20 mouse cellular contexts compared by ENCODE assay signal in the genomic region with DNA sequence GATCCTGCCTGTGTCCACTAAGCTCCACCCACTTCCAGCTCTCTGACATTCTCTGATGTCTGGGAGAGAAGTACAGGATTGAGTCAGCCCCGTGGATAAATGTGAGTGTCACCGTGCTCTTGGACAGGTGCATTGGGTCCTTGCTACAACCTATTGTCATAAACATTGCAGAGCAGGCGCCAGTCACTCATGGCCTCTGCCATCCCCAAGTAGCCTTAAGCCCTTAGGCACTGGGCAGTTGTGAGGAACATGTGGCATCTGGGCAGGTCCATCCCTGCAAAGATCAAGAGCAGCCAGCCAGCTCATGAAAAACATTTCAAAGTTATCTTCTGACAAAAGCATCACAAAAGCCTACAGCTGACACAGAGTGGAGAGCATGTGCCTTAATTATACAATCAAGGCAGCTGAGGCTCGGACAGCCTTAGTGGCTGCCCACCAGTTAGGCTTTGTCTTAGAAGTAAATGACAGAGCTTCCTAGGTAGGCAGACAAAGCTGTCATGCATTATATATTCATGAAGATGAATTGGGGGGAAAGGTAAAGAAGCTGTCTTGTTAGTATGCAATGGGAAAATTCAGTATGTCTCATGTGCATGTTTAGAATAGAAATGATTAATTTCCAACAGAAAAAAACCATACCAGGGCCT.
A peak's percentile ranks its signal among the peaks of the same experiment; 100 is the strongest.
DNase-seq lines count a peak whose midpoint lies in the region; ATAC-seq and TF ChIP-seq lines count a peak whose summit lies in the region.
"Had no signal": no experiment of that assay in that cellular context is flagged by ENCODE, and none has a peak within 500 bp of the region (broad histone marks: within the 10 kb centered on the region; RNA-seq: fewer than 3 reads in every experiment).

No protein-coding gene starts in this region.

- peaks cover 17% of the 10 kb centered on the region; the same call in 1 of the 2 replicates for H3K4me1 ChIP-seq in hindbrain, embryonic 10.5 days (replicated peaks)
- H3K4me1 ChIP-seq in hindbrain, postnatal 0 days (ENCODE audit: insufficient read depth, low read length): no peaks in the 10 kb centered on the region; the same call in 1 of the 2 replicates
- peaks cover 22% of the 10 kb centered on the region for H3K4me1 ChIP-seq in neural tube, embryonic 13.5 days (replicated peaks)
- H3K4me1 ChIP-seq in neural tube, embryonic 15.5 days: peaks cover 4% of the 10 kb centered on the region
- peaks cover 13% of the 10 kb centered on the region; the same call in 1 of the 2 replicates for H3K4me1 ChIP-seq in hindbrain, embryonic 14.5 days (replicated peaks; ENCODE audit: control insufficient read depth, insufficient read depth, low read length)
- peaks cover 20% of the 10 kb centered on the region for H3K4me1 ChIP-seq in olfactory bulb, adult 2 months (ENCODE audit: control insufficient read depth, insufficient read depth, low read length)
- H3K4me1 ChIP-seq: embryonic facial prominence, embryonic 12.5 days; kidney, embryonic 15.5 days; limb, embryonic 13.5 days; liver, embryonic 13.5 days had no signal

- H3K27ac ChIP-seq in hindbrain, embryonic 10.5 days: peak overlapping the region; percentile 16; the same call in 1 of the 2 replicates
- H3K27ac ChIP-seq in hindbrain, postnatal 0 days: no peak overlapping the region
- peak overlapping the region; percentile 46 for H3K27ac ChIP-seq in neural tube, embryonic 13.5 days (replicated peaks)
- no peak overlapping the region for H3K27ac ChIP-seq in neural tube, embryonic 15.5 days (replicated peaks)
- peak overlapping the region; percentile 43 for H3K27ac ChIP-seq in hindbrain, embryonic 14.5 days
- 0 out of 2 replicates have a peak overlapping the region, but pooled peaks have one; percentile 8 for H3K27ac ChIP-seq in olfactory bulb, adult 2 months (ENCODE audit: insufficient read depth, low read depth, low read length)
- H3K27ac ChIP-seq: embryonic facial prominence, embryonic 12.5 days; kidney, embryonic 15.5 days; limb, embryonic 13.5 days; liver, embryonic 13.5 days had no signal

- ATAC-seq in hindbrain, postnatal 0 days: no peak
- ATAC-seq in neural tube, embryonic 13.5 days (ENCODE audit: low read depth): peak; percentile 70
- no peak for ATAC-seq in neural tube, embryonic 15.5 days (ENCODE audit: low FRiP score)
- ATAC-seq in hindbrain, embryonic 14.5 days (ENCODE audit: low FRiP score): peak; percentile 51
- ATAC-seq: intestine, postnatal 0 days had no signal

- no peak for TF ChIP-seq CTCF in hindbrain, postnatal 0 days (IDR thresholded peaks at IDR 0.05; ENCODE audit: low read depth)
- TF ChIP-seq CTCF in olfactory bulb, adult 2 months (IDR thresholded peaks at IDR 0.05; ENCODE audit: insufficient read depth, low read depth, low read length): no peak

- DNase-seq in hindbrain, embryonic 10.5 days (ENCODE audit: low spot score): no peak
- no peak for DNase-seq in hindbrain, postnatal 0 days (ENCODE audit: low spot score)
- no peak for DNase-seq in hindbrain, embryonic 14.5 days (ENCODE audit: low spot score)
- DNase-seq in frontal cortex, postnatal 25 days (ENCODE audit: low spot score in 2 of 2): no peak
- no peak for DNase-seq in retina, postnatal 1 day
- DNase-seq: cerebellum, adult 8-10 months; kidney, postnatal 4 days; liver, embryonic 13.5 days; lung, embryonic 14.5 days; lung, postnatal 36 days; spleen, adult 18-20 months; thymus, adult 18-20 months had no signal

- no peak overlapping the region for H3K9ac ChIP-seq in hindbrain, postnatal 0 days (replicated peaks; ENCODE audit: low read length)
- H3K9ac ChIP-seq in neural tube, embryonic 13.5 days: no peak overlapping the region
- no peak overlapping the region for H3K9ac ChIP-seq in neural tube, embryonic 15.5 days (replicated peaks)
- no peak overlapping the region for H3K9ac ChIP-seq in hindbrain, embryonic 14.5 days
- H3K9ac ChIP-seq: embryonic facial prominence, embryonic 12.5 days; kidney, embryonic 15.5 days; limb, embryonic 13.5 days; liver, embryonic 13.5 days; lung, embryonic 14.5 days had no signal

- no peaks in the 10 kb centered on the region for H3K27me3 ChIP-seq in hindbrain, embryonic 10.5 days (ENCODE audit: insufficient read depth, poor library complexity, severe bottlenecking)
- no peaks in the 10 kb centered on the region for H3K27me3 ChIP-seq in hindbrain, postnatal 0 days (ENCODE audit: insufficient read depth, low read length)
- H3K27me3 ChIP-seq in neural tube, embryonic 13.5 days: peaks cover 19% of the 10 kb centered on the region; the same call in 1 of the 2 replicates
- peaks cover 2% of the 10 kb centered on the region; the same call in 1 of the 2 replicates for H3K27me3 ChIP-seq in neural tube, embryonic 15.5 days (replicated peaks)
- no peaks in the 10 kb centered on the region for H3K27me3 ChIP-seq in hindbrain, embryonic 14.5 days (ENCODE audit: control insufficient read depth, insufficient read depth, low read length)
- H3K27me3 ChIP-seq: embryonic facial prominence, embryonic 12.5 days; kidney, embryonic 15.5 days; limb, embryonic 13.5 days; liver, embryonic 13.5 days had no signal

- H3K4me3 ChIP-seq in hindbrain, embryonic 10.5 days: no peak overlapping the region
- no peak overlapping the region for H3K4me3 ChIP-seq in hindbrain, postnatal 0 days (ENCODE audit: low read length)
- H3K4me3 ChIP-seq in neural tube, embryonic 13.5 days: no peak overlapping the region
- no peak overlapping the region for H3K4me3 ChIP-seq in neural tube, embryonic 15.5 days (replicated peaks)
- H3K4me3 ChIP-seq in hindbrain, embryonic 14.5 days (replicated peaks; ENCODE audit: low read length): no peak overlapping the region
- H3K4me3 ChIP-seq in olfactory bulb, adult 2 months (ENCODE audit: insufficient read depth, low read depth, low read length): no peak overlapping the region
- H3K4me3 ChIP-seq: embryonic facial prominence, embryonic 12.5 days; kidney, embryonic 15.5 days; limb, embryonic 13.5 days; liver, embryonic 13.5 days had no signal

- H3K9me3 ChIP-seq in hindbrain, embryonic 10.5 days: no peaks in the 10 kb centered on the region
- no peaks in the 10 kb centered on the region for H3K9me3 ChIP-seq in hindbrain, postnatal 0 days (ENCODE audit: low read length)
- H3K9me3 ChIP-seq in neural tube, embryonic 13.5 days: no peaks in the 10 kb centered on the region
- H3K9me3 ChIP-seq in neural tube, embryonic 15.5 days (replicated peaks): no peaks in the 10 kb centered on the region
- H3K9me3 ChIP-seq in hindbrain, embryonic 14.5 days (ENCODE audit: control insufficient read depth, low read length): no peaks in the 10 kb centered on the region
- H3K9me3 ChIP-seq: embryonic facial prominence, embryonic 12.5 days; kidney, embryonic 15.5 days; limb, embryonic 13.5 days; liver, embryonic 13.5 days had no signal

- peaks cover 61% of the 10 kb centered on the region for H3K36me3 ChIP-seq in hindbrain, embryonic 10.5 days
- H3K36me3 ChIP-seq in hindbrain, postnatal 0 days (ENCODE audit: insufficient read depth, low read length): no peaks in the 10 kb centered on the region; the same call in 1 of the 2 replicates
- H3K36me3 ChIP-seq in neural tube, embryonic 13.5 days: peaks cover 36% of the 10 kb centered on the region
- H3K36me3 ChIP-seq in neural tube, embryonic 15.5 days: peaks cover 3% of the 10 kb centered on the region; the same call in 1 of the 2 replicates
- H3K36me3 ChIP-seq in hindbrain, embryonic 14.5 days (replicated peaks; ENCODE audit: control insufficient read depth, insufficient read depth): peaks cover 18% of the 10 kb centered on the region
- H3K36me3 ChIP-seq: liver, embryonic 13.5 days had no signal

- 72% methylated on average over 4 of the region's 4 CpGs for WGBS in hindbrain, embryonic 10.5 days
- WGBS in hindbrain, postnatal 0 days: 59% methylated on average over 4 of the region's 4 CpGs
- WGBS in neural tube, embryonic 13.5 days: 62% methylated on average over 4 of the region's 4 CpGs
- 68% methylated on average over 4 of the region's 4 CpGs for WGBS in neural tube, embryonic 15.5 days
- 58% methylated on average over 4 of the region's 4 CpGs for WGBS in hindbrain, embryonic 14.5 days
- 58% methylated on average over 4 of the region's 4 CpGs for WGBS in olfactory bulb, adult 2 months

- H3K4me2 ChIP-seq in hindbrain, postnatal 0 days (ENCODE audit: low read depth, low read length): no peak overlapping the region
- no peak overlapping the region for H3K4me2 ChIP-seq in neural tube, embryonic 13.5 days
- H3K4me2 ChIP-seq in neural tube, embryonic 15.5 days: no peak overlapping the region
- H3K4me2 ChIP-seq in hindbrain, embryonic 14.5 days (replicated peaks): no peak overlapping the region
- H3K4me2 ChIP-seq: embryonic facial prominence, embryonic 12.5 days; heart, embryonic 11.5 days; kidney, embryonic 15.5 days; limb, embryonic 13.5 days; liver, embryonic 13.5 days; lung, embryonic 14.5 days had no signal

- TF ChIP-seq POLR2A in olfactory bulb, adult 2 months (IDR thresholded peaks at IDR 0.05; ENCODE audit: insufficient read depth, low read depth, low read length): no peak

Comparison
In these comparisons a context has a peak if more than half of its experiments do, and no peak if none do; other contexts are left out.
1. H3K27ac ChIP-seq: peak in hindbrain, embryonic 10.5 days (single experiment), neural tube, embryonic 13.5 days (single experiment), hindbrain, embryonic 14.5 days (single experiment) and olfactory bulb, adult 2 months (single experiment); none in hindbrain, postnatal 0 days (single experiment) and neural tube, embryonic 15.5 days (single experiment).
2. ATAC-seq: peak in neural tube, embryonic 13.5 days (single experiment) and hindbrain, embryonic 14.5 days (single experiment); none in hindbrain, postnatal 0 days (single experiment) and neural tube, embryonic 15.5 days (single experiment).